Mouse (Mus musculus) E14TG2a.4 (cell line): ENCODE results near the gene Car9.

Source experiments
- H3K27me3 ChIP-seq: 2 replicates; pipeline ENCODE4 v1.6.1; 2014; ENCODE audit warnings: low read length, control low read depth; ENCODE audit not compliant: insufficient read depth
- H3K36me3 ChIP-seq: 2 replicates; pipeline ENCODE4 v1.6.1; 2014; ENCODE audit warnings: low read length, control low read depth; ENCODE audit not compliant: insufficient read depth
- H3K4me1 ChIP-seq: replicated peaks from 2 replicates; pipeline ENCODE4 v1.6.1; 2014; ENCODE audit warnings: low read depth, low read length, control low read depth
- H3K4me3 ChIP-seq: replicated peaks from 2 replicates; pipeline ENCODE4 v1.5.1; 2014; ENCODE audit warnings: mild to moderate bottlenecking, low read length
- H3K9me3 ChIP-seq: 2 replicates; pipeline ENCODE4 v1.6.1; 2014; ENCODE audit warnings: low read length, control low read depth
- CTCF ChIP-seq: conservative IDR thresholded peaks from 2 replicates; pipeline ENCODE4 v1.5.1; 2014; ENCODE audit warnings: low read length
- NANOG ChIP-seq: IDR thresholded peaks from 2 replicates; pipeline ENCODE4 v1.6.1; 2014; ENCODE audit warnings: borderline replicate concordance, low read length, mixed read lengths
- POU5F1 ChIP-seq: IDR thresholded peaks from 2 replicates; pipeline ENCODE4 v1.6.1; 2014; ENCODE audit warnings: low read length, borderline replicate concordance

Car9 gene

GRCm38 (mm10) chr4:43497946-43498345 lies 8.8 kb upstream of the Car9 start:
- Histone ChIP-seq H3K27me3 (peaks cover 30% of the 10 kb centered on the region), H3K36me3 (peaks cover 40% of the 10 kb centered on the region), H3K4me3 (0 out of 2 replicates have a peak overlapping the region, but pooled peaks have one; percentile 4), H3K9me3 (no peaks in the 10 kb centered on the region), H3K4me1 (peaks cover 63% of the 10 kb centered on the region)
- TF ChIP-seq NANOG (no peak), POU5F1 (no peak), CTCF (no peak)

- TF ChIP-seq NANOG (no peak), CTCF (peak; percentile 73), POU5F1 (no peak)
- Histone ChIP-seq H3K9me3 (no peaks in the 10 kb centered on the region), H3K4me1 (peaks cover 59% of the 10 kb centered on the region), H3K27me3 (peaks cover 37% of the 10 kb centered on the region), H3K4me3 (peak overlapping the region; percentile 88), H3K36me3 (peaks cover 40% of the 10 kb centered on the region)
These were observed 7.8 kb upstream of the Car9 start for GRCm38 (mm10) chr4:43498983-43499382.

- H3K27me3 ChIP-seq = peaks cover 37% of the 10 kb centered on the region
- H3K36me3 ChIP-seq = peaks cover 39% of the 10 kb centered on the region
- H3K9me3 ChIP-seq = no peaks in the 10 kb centered on the region
- TF ChIP-seq NANOG = no peak
- peaks cover 52% of the 10 kb centered on the region for H3K4me1 ChIP-seq
- peak within 1 kb of the TSS; percentile 88 for H3K4me3 ChIP-seq
These were observed 7.1 kb upstream of the Car9 start, which contains the start of gene Arhgef39 for GRCm38 (mm10) chr4:43499407-43500333. Gene Arhgef39, minus strand, starts transcription at chr4:43499695.

GRCm38 (mm10) chr4:43503041-43503440 lies 3.7 kb upstream of the Car9 start:
- H3K4me3 ChIP-seq = no peak overlapping the region

GRCm38 (mm10) chr4:43503506-43503905 lies 3.3 kb upstream of the Car9 start:
- H3K4me3 ChIP-seq = no peak overlapping the region
- peaks cover 37% of the 10 kb centered on the region for H3K4me1 ChIP-seq
- H3K36me3 ChIP-seq = peaks cover 1% of the 10 kb centered on the region
- peaks cover 60% of the 10 kb centered on the region for H3K27me3 ChIP-seq
- no peaks in the 10 kb centered on the region for H3K9me3 ChIP-seq
- TF ChIP-seq POU5F1 (no peak), NANOG (no peak), CTCF (no peak)

More at GRCm38 (mm10) chr4:43503041-43503440, 3.7 kb upstream of the Car9 start:
- Histone ChIP-seq H3K4me1 (peaks cover 37% of the 10 kb centered on the region), H3K36me3 (peaks cover 6% of the 10 kb centered on the region), H3K27me3 (peaks cover 61% of the 10 kb centered on the region), H3K9me3 (no peaks in the 10 kb centered on the region)
- no peak for TF ChIP-seq CTCF
- no peak for TF ChIP-seq NANOG
- no peak for TF ChIP-seq POU5F1

- TF ChIP-seq NANOG = no peak
- TF ChIP-seq POU5F1 = no peak
These were observed 2.5 kb upstream of the Car9 start for GRCm38 (mm10) chr4:43504269-43504668.

GRCm38 (mm10) chr4:43506074-43506473 lies 692 bp upstream of the Car9 start:
- Histone ChIP-seq H3K27me3 (peaks cover 57% of the 10 kb centered on the region), H3K4me1 (peaks cover 50% of the 10 kb centered on the region), H3K9me3 (no peaks in the 10 kb centered on the region), H3K36me3 (no peaks in the 10 kb centered on the region), H3K4me3 (no peak overlapping the region)
- TF ChIP-seq POU5F1 (no peak), CTCF (no peak), NANOG (no peak)

More at GRCm38 (mm10) chr4:43504269-43504668, 2.5 kb upstream of the Car9 start:
- Histone ChIP-seq H3K4me1 (peaks cover 38% of the 10 kb centered on the region), H3K4me3 (no peak overlapping the region), H3K36me3 (no peaks in the 10 kb centered on the region), H3K27me3 (peaks cover 66% of the 10 kb centered on the region), H3K9me3 (no peaks in the 10 kb centered on the region)

GRCm38 (mm10) chr4:43507938-43508665 lies 1.3 kb downstream of the Car9 start:
- Histone ChIP-seq H3K9me3 (no peaks in the 10 kb centered on the region), H3K4me3 (peak overlapping the region; percentile 72), H3K36me3 (no peaks in the 10 kb centered on the region), H3K27me3 (peaks cover 53% of the 10 kb centered on the region), H3K4me1 (peaks cover 64% of the 10 kb centered on the region)
- no peak for TF ChIP-seq POU5F1
